Mouse (Mus musculus) small intestine, adult 2 months (tissue): ENCODE data around the gene Ace3.

Experiments
- CTCF ChIP-seq: fragments of 200-500 bp; IDR thresholded peaks from 2 replicates; pipeline ENCODE4 v1.5.1; 2012; ENCODE audit warnings: low read depth, mild to moderate bottlenecking, control low read depth, inconsistent platforms, low read length, moderate library complexity, mixed read lengths; ENCODE audit not compliant: insufficient replicate concordance, insufficient read length; ENCODE audit errors: extremely low read depth
- POLR2A ChIP-seq: fragments of 200-500 bp; IDR thresholded peaks from 2 replicates; pipeline ENCODE4 v1.6.1; 2012; ENCODE audit warnings: low read depth, mild to moderate bottlenecking, control low read depth, inconsistent platforms, low read length, moderate library complexity

GRCm38 (mm10) chr11:105966288-105966687, 28.2 kb upstream of the Ace3 start:
- TF ChIP-seq POLR2A, result no peak
- TF ChIP-seq CTCF, result no peak
